Mouse (Mus musculus) limb, embryonic 13.5 days (tissue): Measurements from ENCODE around the gene Asxl1. TPM values are rescaled to one million over a fixed set of nuclear protein-coding genes. Genes with fewer than 3 reads are reported as not detected.

ENCODE experiments used
- ATAC-seq: fragments of 200-750 bp; cut with Nextera tagmentation; 2 replicates; pipeline ENCODE4 v1.8.0; 2017; ENCODE audit warnings: low read depth, moderate number of reproducible peaks, moderate TSS enrichment; ENCODE audit not compliant: low FRiP score
- H3K27ac ChIP-seq: fragments of 300-500 bp; sonication (generic); 2 replicates; pipeline ENCODE4 v1.5.1; 2015; ENCODE audit warnings: inconsistent platforms, mild to moderate bottlenecking, moderate library complexity
- H3K27me3 ChIP-seq: fragments of 300-500 bp; sonication (generic); 2 replicates; pipeline ENCODE4 v1.6.1; 2015; ENCODE audit warnings: mild to moderate bottlenecking, inconsistent platforms
- H3K36me3 ChIP-seq: fragments of 300-500 bp; sonication (generic); 2 replicates; pipeline ENCODE4 v1.6.1; 2015; ENCODE audit warnings: inconsistent platforms, mild to moderate bottlenecking, moderate library complexity
- H3K4me1 ChIP-seq: fragments of 300-500 bp; sonication (generic); 2 replicates; pipeline ENCODE4 v1.6.1; 2015; ENCODE audit warnings: inconsistent platforms
- H3K4me2 ChIP-seq: fragments of 300-500 bp; sonication (generic); replicated peaks from 2 replicates; pipeline ENCODE4 v1.6.1; 2015; ENCODE audit warnings: inconsistent platforms, mild to moderate bottlenecking, moderate library complexity
- H3K4me3 ChIP-seq: fragments of 300-500 bp; sonication (generic); 2 replicates; pipeline ENCODE4 v1.5.1; 2015; ENCODE audit warnings: moderate library complexity, mild to moderate bottlenecking, inconsistent platforms
- H3K9ac ChIP-seq: fragments of 300-500 bp; sonication (generic); 2 replicates; pipeline ENCODE4 v1.6.1; 2015; ENCODE audit warnings: mild to moderate bottlenecking, inconsistent platforms
- H3K9me3 ChIP-seq: fragments of 300-500 bp; sonication (generic); 2 replicates; pipeline ENCODE4 v1.6.1; 2016; ENCODE audit warnings: inconsistent platforms
- WGBS: fragments of 180-500 bp; shearing (Covaris S2); methylation state at CpG from one replicate; pipeline ENCODE4 v1.1.7; 2015; 5-methylcytosine and 5-hydroxymethylcytosine counted together
- polyA plus RNA-seq: library from polyadenylated mRNA; unstranded; fragments of >200 nt; fragmentation: Nextera tagmentation; extraction: Ambion mirVana; gene quantifications from 2 replicates; pipeline ENCODE4 v1.2.1, GENCODE M21; 2015

Gene Asxl1
- polyA plus RNA-seq = 13.2 and 14.2 TPM in 2 replicates

GRCm38 (mm10) chr2:153345454-153346220 is at the start of gene Asxl1:
TSS of gene Asxl1 (plus strand) at chr2:153345829.
- Histone ChIP-seq H3K4me3 (peak within 1 kb of the TSS; percentile 86), H3K27me3 (no peaks in the 10 kb centered on the region), H3K9me3 (no peaks in the 10 kb centered on the region), H3K4me1 (peaks cover 31% of the 10 kb centered on the region), H3K9ac (peak within 1 kb of the TSS; percentile 97), H3K27ac (peak within 1 kb of the TSS; percentile 99), H3K4me2 (peak within 1 kb of the TSS; percentile 72), H3K36me3 (peaks cover 12% of the 10 kb centered on the region; the same call in 1 of the 2 replicates)
- under 1% methylated on average over 60 of the region's 79 CpGs for WGBS
- peak; percentile 98 for ATAC-seq

GRCm38 (mm10) chr2:153297771-153298170 is 47.9 kb upstream of the Asxl1 start:
- Histone ChIP-seq H3K36me3 (no peaks in the 10 kb centered on the region), H3K9ac (no peak overlapping the region), H3K4me2 (no peak overlapping the region), H3K27me3 (no peaks in the 10 kb centered on the region), H3K4me3 (no peak overlapping the region), H3K27ac (no peak overlapping the region), H3K9me3 (no peaks in the 10 kb centered on the region), H3K4me1 (peaks cover under 1% of the 10 kb centered on the region; the same call in 1 of the 2 replicates)
- no peak for ATAC-seq
- 83% methylated on average over 4 of the region's 4 CpGs for WGBS

- Histone ChIP-seq H3K27ac (no peak overlapping the region), H3K27me3 (no peaks in the 10 kb centered on the region), H3K36me3 (no peaks in the 10 kb centered on the region), H3K4me2 (no peak overlapping the region), H3K9me3 (no peaks in the 10 kb centered on the region), H3K9ac (no peak overlapping the region), H3K4me3 (no peak overlapping the region), H3K4me1 (no peaks in the 10 kb centered on the region)
- WGBS = 52% methylated on average over 4 of the region's 4 CpGs
- ATAC-seq = no peak
These were observed 47.2 kb upstream of the Asxl1 start for GRCm38 (mm10) chr2:153298460-153298859.

- H3K27ac ChIP-seq = no peak overlapping the region
- no peaks in the 10 kb centered on the region for H3K36me3 ChIP-seq
- no peak overlapping the region for H3K4me2 ChIP-seq
- H3K4me1 ChIP-seq = no peaks in the 10 kb centered on the region
- H3K9ac ChIP-seq = no peak overlapping the region
- H3K27me3 ChIP-seq = no peaks in the 10 kb centered on the region
- WGBS = 73% methylated on average over 4 of the region's 4 CpGs
- H3K9me3 ChIP-seq = no peaks in the 10 kb centered on the region
- no peak overlapping the region for H3K4me3 ChIP-seq
- ATAC-seq = no peak
These were observed 46.8 kb upstream of the Asxl1 start for GRCm38 (mm10) chr2:153298863-153299262.

GRCm38 (mm10) chr2:153301123-153301522 is 44.5 kb upstream of the Asxl1 start:
- no peak for ATAC-seq
- no peak overlapping the region for H3K4me2 ChIP-seq
- H3K27me3 ChIP-seq = no peaks in the 10 kb centered on the region
- H3K27ac ChIP-seq = no peak overlapping the region
- no peak overlapping the region for H3K9ac ChIP-seq
- no peaks in the 10 kb centered on the region for H3K9me3 ChIP-seq
- H3K4me3 ChIP-seq = no peak overlapping the region
- peaks cover 3% of the 10 kb centered on the region; the same call in 1 of the 2 replicates for H3K36me3 ChIP-seq
- no peaks in the 10 kb centered on the region for H3K4me1 ChIP-seq
- WGBS = 94% methylated on average over 5 of the region's 5 CpGs

- WGBS = 81% methylated on average over 6 of the region's 6 CpGs
These were observed 40.4 kb upstream of the Asxl1 start for GRCm38 (mm10) chr2:153305240-153305639.

GRCm38 (mm10) chr2:153308586-153308985 is 37.0 kb upstream of the Asxl1 start:
- Histone ChIP-seq H3K4me2 (no peak overlapping the region), H3K36me3 (peaks cover 3% of the 10 kb centered on the region), H3K27me3 (no peaks in the 10 kb centered on the region), H3K9me3 (no peaks in the 10 kb centered on the region), H3K4me3 (no peak overlapping the region), H3K4me1 (0 out of 2 replicates have a peak, but pooled peaks cover 2% of the 10 kb centered on the region), H3K9ac (no peak overlapping the region), H3K27ac (no peak overlapping the region)
- 74% methylated on average over 7 of the region's 7 CpGs for WGBS
- ATAC-seq = no peak

More at GRCm38 (mm10) chr2:153305240-153305639, 40.4 kb upstream of the Asxl1 start:
- Histone ChIP-seq H3K9me3 (no peaks in the 10 kb centered on the region), H3K27me3 (no peaks in the 10 kb centered on the region), H3K36me3 (peaks cover 3% of the 10 kb centered on the region; the same call in 1 of the 2 replicates), H3K9ac (no peak overlapping the region), H3K4me1 (0 out of 2 replicates have a peak, but pooled peaks cover 1% of the 10 kb centered on the region), H3K27ac (no peak overlapping the region), H3K4me2 (no peak overlapping the region), H3K4me3 (no peak overlapping the region)
- ATAC-seq = no peak

GRCm38 (mm10) chr2:153309106-153309505 is 36.5 kb upstream of the Asxl1 start:
- H3K4me1 ChIP-seq = 0 out of 2 replicates have a peak, but pooled peaks cover 2% of the 10 kb centered on the region
- WGBS = 52% methylated on average over 8 of the region's 8 CpGs
- no peak overlapping the region for H3K27ac ChIP-seq
- no peaks in the 10 kb centered on the region for H3K27me3 ChIP-seq
- no peaks in the 10 kb centered on the region for H3K9me3 ChIP-seq
- no peak overlapping the region for H3K9ac ChIP-seq
- H3K4me3 ChIP-seq = no peak overlapping the region
- H3K36me3 ChIP-seq = peaks cover 3% of the 10 kb centered on the region
- no peak for ATAC-seq
- no peak overlapping the region for H3K4me2 ChIP-seq

GRCm38 (mm10) chr2:153310228-153310627 is 35.4 kb upstream of the Asxl1 start:
- Histone ChIP-seq H3K36me3 (peaks cover 3% of the 10 kb centered on the region), H3K9ac (no peak overlapping the region), H3K27me3 (no peaks in the 10 kb centered on the region), H3K4me1 (0 out of 2 replicates have a peak, but pooled peaks cover 2% of the 10 kb centered on the region), H3K27ac (no peak overlapping the region), H3K4me3 (no peak overlapping the region), H3K4me2 (no peak overlapping the region), H3K9me3 (no peaks in the 10 kb centered on the region)
- no peak for ATAC-seq
- WGBS = 81% methylated on average over 6 of the region's 6 CpGs

- H3K9ac ChIP-seq = no peak overlapping the region
- no peak overlapping the region for H3K4me3 ChIP-seq
- WGBS = 88% methylated on average over 9 of the region's 9 CpGs
- no peak overlapping the region for H3K4me2 ChIP-seq
- peaks cover 18% of the 10 kb centered on the region for H3K36me3 ChIP-seq
- H3K27ac ChIP-seq = no peak overlapping the region
- 0 out of 2 replicates have a peak, but pooled peaks cover 2% of the 10 kb centered on the region for H3K4me1 ChIP-seq
- no peaks in the 10 kb centered on the region for H3K27me3 ChIP-seq
- ATAC-seq = no peak
- no peaks in the 10 kb centered on the region for H3K9me3 ChIP-seq
These were observed 32.7 kb upstream of the Asxl1 start for GRCm38 (mm10) chr2:153312884-153313283.

- H3K4me3 ChIP-seq = no peak overlapping the region
- no peak overlapping the region for H3K27ac ChIP-seq
- no peaks in the 10 kb centered on the region for H3K4me1 ChIP-seq
- no peak for ATAC-seq
- H3K4me2 ChIP-seq = no peak overlapping the region
- peaks cover 68% of the 10 kb centered on the region for H3K36me3 ChIP-seq
- H3K27me3 ChIP-seq = no peaks in the 10 kb centered on the region
- H3K9me3 ChIP-seq = no peaks in the 10 kb centered on the region
- whole genome bisulfite sequencing = 94% methylated on average over 4 of the region's 4 CpGs
- no peak overlapping the region for H3K9ac ChIP-seq
These were observed 27.2 kb upstream of the Asxl1 start for GRCm38 (mm10) chr2:153318408-153318807.

- no peak overlapping the region for H3K4me3 ChIP-seq
- ATAC-seq = no peak
- H3K9me3 ChIP-seq = no peaks in the 10 kb centered on the region
- no peaks in the 10 kb centered on the region for H3K4me1 ChIP-seq
- H3K36me3 ChIP-seq = peaks cover 75% of the 10 kb centered on the region
- no peak overlapping the region for H3K9ac ChIP-seq
- 82% methylated on average over 8 of the region's 8 CpGs for WGBS
- no peak overlapping the region for H3K4me2 ChIP-seq
- H3K27ac ChIP-seq = no peak overlapping the region
- H3K27me3 ChIP-seq = no peaks in the 10 kb centered on the region
These were observed 26.5 kb upstream of the Asxl1 start for GRCm38 (mm10) chr2:153319036-153319643.
